Mouse (Mus musculus): ENCODE measurements around the gene Zmat5.

The Zmat5 gene

GRCm38 (mm10) chr11:4737682-4738081 lies 33.2 kb downstream of the Zmat5 start:
- DNase-seq (ENCODE audit: low read depth, low spot score) = no peak

GRCm38 (mm10) chr11:4738719-4739118 lies 34.2 kb downstream of the Zmat5 start:
- DNase-seq (ENCODE audit: low read depth, low spot score) = no peak

DNA sequence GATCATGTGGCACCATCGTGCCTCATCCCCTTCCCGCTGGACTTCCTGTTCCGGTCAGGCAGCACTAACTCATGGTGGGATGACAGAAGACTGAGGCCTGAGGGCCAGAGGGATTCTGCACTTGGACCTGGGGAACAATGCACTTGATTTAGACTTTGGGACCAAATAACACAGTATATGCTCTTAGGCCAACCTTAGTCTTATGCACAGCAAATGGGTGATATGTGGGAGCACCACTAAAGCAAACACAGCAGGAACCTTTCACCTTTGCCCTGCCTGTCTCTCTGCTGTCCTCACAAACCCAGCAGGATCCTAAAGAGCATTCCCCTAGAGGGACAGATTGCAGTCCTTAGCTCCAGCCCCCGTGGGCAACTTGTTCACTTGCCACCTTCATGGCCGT lies 36.3 kb downstream of the Zmat5 start:
- DNase-seq (ENCODE audit: low read depth, low spot score) = no peak

- no peak for DNase-seq (ENCODE audit: low read depth, low spot score)
Measured at GRCm38 (mm10) chr11:4744691-4745090, 40.2 kb downstream of the Zmat5 start.

DNA sequence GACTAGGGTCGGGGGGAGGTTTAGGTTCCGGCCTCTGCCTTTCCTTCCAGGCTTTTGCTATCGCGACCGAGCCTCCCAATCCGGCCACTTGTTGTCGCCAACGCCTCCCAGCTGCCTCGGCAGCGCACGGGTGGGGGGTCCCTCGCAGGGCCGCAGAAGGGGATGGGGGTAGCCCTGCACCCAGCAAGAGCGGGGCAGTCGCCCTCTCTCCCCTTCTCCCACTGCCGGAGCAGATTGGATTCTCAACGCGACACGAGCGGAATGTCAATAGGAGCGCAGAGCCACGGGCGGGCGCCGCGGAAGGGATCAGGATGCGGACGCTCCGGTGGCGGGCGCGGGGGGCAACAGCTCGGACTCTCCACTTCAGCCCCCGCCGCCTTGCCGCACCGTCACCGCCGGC lies 41.5 kb downstream of the Zmat5 start:
- DNase-seq (ENCODE audit: low read depth, low spot score) = peak; percentile 48

DNA sequence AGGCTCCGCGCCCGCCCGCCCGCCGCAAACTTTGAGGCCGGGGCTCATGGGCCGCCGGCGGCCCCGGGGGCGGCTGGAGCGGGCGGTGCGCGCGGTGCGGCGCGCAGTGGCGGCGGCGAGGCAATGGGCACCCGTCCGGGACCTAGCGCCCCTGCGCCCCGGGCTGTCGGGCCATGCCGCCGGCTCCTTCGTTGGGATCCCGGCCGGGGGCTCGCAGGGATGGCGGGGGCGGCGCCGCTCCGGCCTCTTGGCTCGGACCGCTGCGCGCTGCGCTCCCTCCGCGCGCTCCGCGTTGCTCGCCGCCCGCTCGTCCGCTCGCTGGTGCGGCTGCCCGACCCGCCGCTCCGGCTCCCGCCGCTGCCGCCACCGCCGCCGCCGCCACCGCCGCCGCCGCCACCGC lies 42.3 kb downstream of the Zmat5 start, which contains the start of gene Cabp7:
Gene Cabp7 (minus strand): TSS at position 46 of the 400 bp plus-strand sequence.
- DNase-seq (ENCODE audit: low read depth, low spot score) = no peak

DNA sequence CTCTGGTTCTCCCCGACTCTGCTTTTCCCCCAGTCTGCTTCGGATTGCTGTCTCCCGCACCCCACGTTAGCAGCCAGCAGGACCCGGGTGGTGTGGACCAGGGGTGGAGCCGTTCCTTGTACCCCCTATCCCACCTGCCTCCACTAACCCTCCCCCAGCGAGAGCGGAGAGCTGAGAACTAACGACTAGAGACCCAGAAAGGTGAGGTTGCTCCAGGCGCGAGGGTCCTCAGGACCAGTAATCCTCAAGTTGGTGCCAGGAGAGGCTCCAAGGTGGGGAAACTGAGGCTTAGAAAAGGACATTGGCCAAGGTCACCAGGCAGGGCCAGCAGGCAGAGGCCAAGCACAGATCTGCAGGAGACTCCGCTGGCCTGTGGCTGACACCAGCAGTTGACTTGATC lies 42.8 kb downstream of the Zmat5 start:
- DNase-seq (ENCODE audit: low read depth, low spot score) = no peak

DNA sequence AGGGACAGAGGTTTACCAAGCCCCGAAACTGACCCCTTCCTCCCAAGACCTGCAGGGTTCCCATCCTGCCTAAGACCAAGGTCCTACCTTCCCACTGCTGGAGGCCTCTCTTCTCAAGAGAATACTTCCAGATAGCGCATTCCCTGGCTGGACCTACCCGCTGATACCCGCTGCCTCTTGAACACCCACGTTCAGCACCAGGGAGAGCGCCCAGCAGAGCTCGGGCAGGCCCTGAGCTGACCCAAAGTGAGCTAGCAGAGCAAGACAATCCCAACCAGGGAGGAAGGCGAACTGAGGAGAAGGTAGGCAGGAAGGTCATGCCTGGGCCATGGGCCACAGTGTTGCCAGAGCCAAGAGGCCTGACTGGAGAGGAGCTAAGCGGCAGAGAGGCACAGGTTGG lies 45.8 kb downstream of the Zmat5 start:
- peak; percentile 77 for DNase-seq (ENCODE audit: low read depth, low spot score)

DNA sequence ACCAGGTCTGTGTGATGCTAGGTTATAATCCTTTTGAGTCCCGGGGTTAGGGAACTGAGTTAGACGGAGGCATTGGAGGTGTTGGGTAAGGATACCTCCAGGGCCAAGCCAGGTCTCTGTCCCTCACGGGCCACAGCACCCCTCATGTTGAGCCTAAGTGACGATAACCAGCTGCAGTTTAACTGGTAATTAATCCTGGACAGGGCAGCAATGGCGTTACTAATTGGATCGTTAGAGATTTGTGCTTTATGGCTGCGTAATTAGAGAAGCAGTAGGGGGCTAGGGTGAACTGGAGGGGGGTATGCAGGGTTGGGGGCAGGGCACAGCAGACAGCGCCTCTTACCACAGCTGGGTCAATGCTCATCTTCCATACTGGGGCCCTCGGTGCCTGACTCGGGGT lies 48.4 kb downstream of the Zmat5 start:
- no peak for DNase-seq (ENCODE audit: low read depth, low spot score)

- peak; percentile 62 for DNase-seq (ENCODE audit: low read depth, low spot score)
Measured at GRCm38 (mm10) chr11:4754036-4754435, 49.6 kb downstream of the Zmat5 start.

GRCm38 (mm10) chr11:4754867-4755266 lies 50.4 kb downstream of the Zmat5 start:
- DNase-seq (ENCODE audit: low read depth, low spot score) = no peak

DNA sequence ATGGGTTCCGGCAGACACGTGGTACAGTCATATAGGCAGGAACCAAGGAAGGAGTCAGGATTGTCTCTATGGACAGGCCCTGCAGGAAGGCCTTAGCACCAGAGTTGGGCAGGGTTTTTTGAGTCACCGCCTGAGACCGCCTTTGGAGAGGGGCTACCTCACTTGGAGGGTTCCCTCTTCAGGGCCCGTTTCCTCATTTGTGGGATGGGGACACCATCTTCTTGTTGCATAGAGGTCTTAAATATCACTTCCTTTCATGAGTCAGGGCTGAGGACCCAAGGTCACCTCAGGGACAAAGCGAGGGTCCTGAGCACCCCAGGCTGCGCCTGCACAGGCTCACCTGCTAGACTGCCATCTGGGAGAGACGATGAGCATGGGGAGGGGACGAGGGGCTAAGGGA lies 52.0 kb downstream of the Zmat5 start:
- DNase-seq (ENCODE audit: low read depth, low spot score) = no peak

DNA sequence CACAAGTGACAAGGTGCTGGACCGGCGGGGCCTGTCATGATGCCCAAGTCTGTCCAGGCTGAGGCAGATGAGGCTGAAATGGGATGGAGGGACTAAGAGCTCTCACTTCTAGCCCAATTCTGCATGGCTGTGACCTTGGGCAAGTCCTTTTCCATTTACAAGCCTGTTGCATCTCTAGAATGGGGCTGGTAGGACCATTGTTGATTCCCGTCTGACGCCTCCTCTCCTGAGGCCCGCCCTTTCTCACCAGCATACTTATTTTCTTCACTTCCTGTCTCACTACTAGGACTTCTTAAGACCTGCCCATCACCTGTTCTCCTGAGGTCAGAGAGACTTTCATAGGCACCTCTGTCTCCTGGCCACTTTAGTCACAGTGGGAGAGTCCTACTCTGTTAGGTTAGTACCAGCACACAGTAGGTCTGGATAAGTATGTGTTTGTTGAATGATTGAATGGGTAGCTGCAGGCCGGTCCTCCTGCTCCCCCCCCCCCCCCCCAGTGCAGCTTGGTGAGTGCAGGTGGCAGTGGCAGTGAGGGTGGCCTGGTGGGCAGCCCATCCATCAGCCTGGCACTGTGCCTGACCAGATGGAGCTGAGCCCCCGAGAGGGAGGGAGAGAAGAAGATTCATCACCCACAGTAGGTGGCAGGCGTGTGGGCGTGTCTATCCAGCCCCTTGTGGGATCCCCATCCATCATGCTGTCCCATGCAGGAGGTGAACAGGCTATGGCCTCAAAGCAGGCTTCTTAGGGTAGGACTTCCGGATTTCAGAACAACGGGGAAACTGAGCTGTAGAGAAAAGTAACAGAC lies 52.7 kb downstream of the Zmat5 start:
- DNase-seq (ENCODE audit: low read depth, low spot score) = peak; percentile 50

DNA sequence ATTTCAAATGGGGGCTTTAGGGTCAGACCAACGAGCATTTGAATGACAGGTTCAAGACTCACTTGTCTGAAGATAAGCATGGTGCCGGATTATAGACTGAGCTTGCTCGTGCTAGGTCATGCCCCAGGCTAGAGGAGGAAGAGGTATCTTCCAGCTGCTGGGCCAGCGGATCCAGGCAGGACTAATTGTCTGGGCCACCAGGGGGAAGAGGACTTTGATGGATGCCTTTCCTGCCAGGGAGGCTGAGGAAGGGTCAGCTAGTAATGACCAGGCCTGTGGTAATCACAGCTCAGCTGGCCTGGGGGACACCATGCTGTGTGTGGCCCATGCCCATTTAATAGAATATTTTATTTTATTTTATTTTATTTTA lies 53.3 kb downstream of the Zmat5 start:
- DNase-seq (ENCODE audit: low read depth, low spot score) = no peak

- no peak for DNase-seq (ENCODE audit: low read depth, low spot score)
Measured at GRCm38 (mm10) chr11:4760438-4760837, 56.0 kb downstream of the Zmat5 start.

- DNase-seq (ENCODE audit: low read depth, low spot score) = peak; percentile 41
Measured at GRCm38 (mm10) chr11:4761991-4762390, 57.5 kb downstream of the Zmat5 start.

DNA sequence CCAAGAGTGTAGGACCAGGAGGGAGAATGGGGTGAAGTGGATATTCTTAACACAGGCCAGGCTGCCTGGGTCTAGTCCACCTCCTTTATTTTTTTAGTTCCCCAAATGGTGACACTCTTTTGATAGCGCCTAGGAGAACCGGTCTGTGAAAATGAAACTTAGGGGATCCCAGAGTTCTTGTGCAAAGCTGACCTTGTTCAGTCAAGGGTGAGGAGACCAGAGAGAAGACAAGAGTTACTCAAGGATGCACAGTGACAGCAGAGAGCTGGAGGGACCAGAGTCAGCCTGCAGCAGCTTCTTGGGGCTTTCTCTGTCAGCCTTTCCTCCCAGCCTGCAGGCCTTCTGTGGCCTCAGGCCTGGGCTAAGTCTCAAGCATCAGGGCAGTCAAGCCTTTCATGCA lies 58.0 kb downstream of the Zmat5 start:
- DNase-seq (ENCODE audit: low read depth, low spot score) = no peak

- DNase-seq (ENCODE audit: low read depth, low spot score) = peak; percentile 65
Measured at GRCm38 (mm10) chr11:4763631-4764030, 59.2 kb downstream of the Zmat5 start.

DNA sequence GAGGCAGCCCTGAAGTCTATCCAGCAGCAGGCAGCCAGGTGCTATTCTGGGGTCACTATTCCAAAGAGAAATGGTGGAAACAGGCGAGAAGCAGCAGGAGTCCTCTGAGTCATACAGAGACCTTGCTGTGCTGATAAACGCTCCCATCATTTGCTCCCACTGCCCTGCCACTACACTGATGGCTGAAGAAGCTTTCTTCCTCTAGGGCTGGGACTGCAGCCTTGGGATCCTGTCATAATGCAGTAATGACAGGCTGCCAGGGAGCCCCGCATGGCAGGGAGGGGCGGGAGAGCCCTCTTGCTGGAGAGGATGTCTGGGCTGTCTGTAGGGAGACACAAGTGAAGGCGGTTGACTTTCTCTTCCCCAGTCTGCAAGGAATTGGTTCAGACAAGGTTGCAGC lies 60.0 kb downstream of the Zmat5 start:
- DNase-seq (ENCODE audit: low read depth, low spot score) = no peak

GRCm38 (mm10) chr11:4768399-4768798 lies 63.9 kb downstream of the Zmat5 start:
- DNase-seq (ENCODE audit: low read depth, low spot score) = no peak

DNA sequence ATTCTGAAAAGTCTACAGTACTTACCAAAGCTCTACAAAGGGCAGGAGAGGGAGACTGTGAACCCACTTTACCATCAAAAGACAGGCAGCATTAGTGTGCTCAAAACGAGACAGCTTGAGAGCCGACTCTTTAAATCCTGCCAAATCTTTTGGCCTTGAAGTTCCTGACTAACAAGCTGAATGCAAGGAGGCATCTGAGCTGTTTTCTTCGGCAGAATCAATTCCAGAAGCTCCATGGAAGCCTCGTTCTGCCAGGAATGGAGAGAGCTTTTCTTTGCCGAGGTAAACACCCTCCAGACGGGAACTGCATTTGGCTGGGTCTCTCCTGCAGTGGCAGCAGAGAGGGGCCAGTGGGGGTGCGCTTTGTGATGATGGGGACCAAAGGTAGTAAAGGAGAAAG lies 64.8 kb downstream of the Zmat5 start:
- no peak for DNase-seq (ENCODE audit: low read depth, low spot score)

DNA sequence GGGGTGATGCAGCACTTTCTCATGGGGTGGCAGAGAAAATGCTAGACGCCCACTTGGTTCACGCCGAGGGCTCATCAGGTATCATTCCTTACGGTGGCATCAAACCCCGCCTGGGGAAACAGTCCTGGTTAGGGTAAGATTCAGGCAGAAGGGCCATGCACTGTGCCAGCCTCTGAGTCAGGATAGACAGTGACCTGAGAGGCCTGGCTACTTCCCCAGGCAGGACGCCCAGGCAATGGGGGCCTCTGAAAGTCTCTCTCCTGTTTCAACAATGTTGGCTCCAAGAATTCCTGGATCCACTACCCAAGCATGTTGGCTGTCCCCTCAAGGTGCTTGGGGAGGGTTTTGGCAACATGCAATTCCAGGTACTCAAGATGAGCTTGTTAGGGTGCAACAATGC lies 65.4 kb downstream of the Zmat5 start:
- DNase-seq (ENCODE audit: low read depth, low spot score) = no peak

- DNase-seq (ENCODE audit: low read depth, low spot score) = no peak
Measured at GRCm38 (mm10) chr11:4771756-4772155, 67.3 kb downstream of the Zmat5 start.

GRCm38 (mm10) chr11:4772925-4773324 lies 68.4 kb downstream of the Zmat5 start:
- DNase-seq (ENCODE audit: low read depth, low spot score) = peak; percentile 61

Measured in ES-CJ7 (cell line).